Mouse (Mus musculus): Measurements from ENCODE around the gene 2310007B03Rik. TPM values are rescaled to one million over a fixed set of nuclear protein-coding genes. Genes with fewer than 3 reads are reported as not detected.

The 2310007B03Rik gene
- polyA plus RNA-seq, 1 experiment from 2014 or later: not detected

DNA sequence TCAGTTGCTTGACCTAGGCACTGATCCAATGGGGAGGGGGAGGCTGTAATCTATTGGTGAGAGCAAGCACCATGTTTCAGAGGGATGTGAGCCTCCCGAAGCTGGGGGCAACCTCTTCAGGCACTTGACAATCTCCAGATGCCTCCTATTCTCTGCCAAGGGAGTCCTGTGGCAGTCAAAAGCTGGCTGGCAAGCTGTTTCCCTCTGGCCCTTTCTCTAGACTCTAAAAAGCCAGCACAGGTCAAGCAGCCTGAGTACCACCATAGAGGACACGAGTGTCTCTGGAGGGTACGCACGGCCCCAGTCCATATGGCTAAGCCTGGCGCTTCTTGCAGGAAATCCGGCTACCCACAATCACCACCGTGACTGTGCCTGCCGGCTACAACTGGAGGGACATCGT, 16.6 kb downstream of the 2310007B03Rik start:
- Histone ChIP-seq H3K4me1 (ENCODE audit: control insufficient read depth, insufficient read depth, low read length) (no peaks in the 10 kb centered on the region), H3K4me3 (replicated peaks; ENCODE audit: low read depth, low read length) (no peak overlapping the region), H3K9me3 (ENCODE audit: control insufficient read depth, low read length) (no peaks in the 10 kb centered on the region), H3K4me2 (ENCODE audit: low read length) (no peak overlapping the region), H3K27ac (replicated peaks; ENCODE audit: low read depth, low read length) (no peak overlapping the region), H3K27me3 (ENCODE audit: control insufficient read depth, insufficient read depth, low read length) (no peaks in the 10 kb centered on the region), H3K36me3 (ENCODE audit: control insufficient read depth, insufficient read depth, low read length) (no peaks in the 10 kb centered on the region), H3K9ac (replicated peaks; ENCODE audit: low read length) (no peak overlapping the region)
- ATAC-seq (ENCODE audit: low FRiP score, low TSS enrichment) (no peak), DNase-seq (peak; percentile 6)
- WGBS: 75% methylated on average over 9 of the region's 9 CpGs

DNA sequence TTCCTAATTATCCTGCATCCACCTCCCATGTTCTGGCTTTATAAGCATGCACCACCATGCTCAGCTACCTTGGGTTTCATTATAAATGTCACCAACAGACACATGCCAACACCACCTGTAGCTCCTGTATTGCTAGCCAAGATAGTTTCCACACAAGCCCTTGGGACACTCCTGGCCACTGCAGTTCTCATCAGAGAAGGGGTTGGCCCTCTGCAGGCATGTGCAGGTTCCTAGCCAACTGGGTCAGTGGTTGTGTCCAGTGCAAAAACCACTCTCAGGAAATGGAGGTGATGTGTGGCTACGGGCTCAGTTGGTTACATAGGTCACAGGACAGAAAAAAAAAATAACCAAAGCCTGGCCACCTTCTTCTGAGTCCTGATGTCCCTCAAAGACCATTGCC, 17.9 kb downstream of the 2310007B03Rik start:
- DNase-seq: no peak
- H3K9me3 ChIP-seq (ENCODE audit: control insufficient read depth, low read length): no peaks in the 10 kb centered on the region
- H3K4me2 ChIP-seq (ENCODE audit: low read length): no peak overlapping the region
- H3K27me3 ChIP-seq (ENCODE audit: control insufficient read depth, insufficient read depth, low read length): no peaks in the 10 kb centered on the region
- no peaks in the 10 kb centered on the region for H3K4me1 ChIP-seq (ENCODE audit: control insufficient read depth, insufficient read depth, low read length)
- WGBS: 89% methylated on average over 1 of the region's 1 CpGs
- no peak for ATAC-seq (ENCODE audit: low FRiP score, low TSS enrichment)
- H3K36me3 ChIP-seq (ENCODE audit: control insufficient read depth, insufficient read depth, low read length): no peaks in the 10 kb centered on the region
- H3K9ac ChIP-seq (replicated peaks; ENCODE audit: low read length): no peak overlapping the region
- H3K27ac ChIP-seq (replicated peaks; ENCODE audit: low read depth, low read length): no peak overlapping the region
- H3K4me3 ChIP-seq (replicated peaks; ENCODE audit: low read depth, low read length): no peak overlapping the region

DNA sequence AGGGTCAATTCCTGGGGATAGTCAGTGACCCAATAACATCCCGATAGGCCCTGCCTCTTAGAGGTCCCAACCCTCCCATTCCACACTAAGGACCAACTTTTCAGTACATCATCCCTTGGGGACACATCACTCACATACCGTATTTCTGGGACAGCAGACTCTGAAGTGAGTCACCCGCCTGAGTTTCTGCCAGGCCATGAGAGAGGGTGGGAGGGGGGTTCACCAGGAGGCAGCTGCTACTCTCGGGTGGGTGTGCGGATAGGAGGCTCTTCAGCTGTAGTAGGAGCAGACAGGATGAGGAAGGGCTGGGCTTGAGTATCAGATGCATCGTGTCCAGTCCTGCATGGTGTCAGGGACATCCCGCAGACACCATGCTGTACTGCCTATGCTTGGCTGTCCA, 21.0 kb downstream of the 2310007B03Rik start:
- no peaks in the 10 kb centered on the region for H3K4me1 ChIP-seq (ENCODE audit: control insufficient read depth, insufficient read depth, low read length)
- H3K27me3 ChIP-seq (ENCODE audit: control insufficient read depth, insufficient read depth, low read length): no peaks in the 10 kb centered on the region
- no peak overlapping the region for H3K4me2 ChIP-seq (ENCODE audit: low read length)
- no peak overlapping the region for H3K4me3 ChIP-seq (replicated peaks; ENCODE audit: low read depth, low read length)
- no peak for DNase-seq
- no peak overlapping the region for H3K9ac ChIP-seq (replicated peaks; ENCODE audit: low read length)
- no peaks in the 10 kb centered on the region for H3K36me3 ChIP-seq (ENCODE audit: control insufficient read depth, insufficient read depth, low read length)
- 90% methylated on average over 7 of the region's 7 CpGs for WGBS
- no peak overlapping the region for H3K27ac ChIP-seq (replicated peaks; ENCODE audit: low read depth, low read length)
- H3K9me3 ChIP-seq (ENCODE audit: control insufficient read depth, low read length): no peaks in the 10 kb centered on the region
- no peak for ATAC-seq (ENCODE audit: low FRiP score, low TSS enrichment)

DNA sequence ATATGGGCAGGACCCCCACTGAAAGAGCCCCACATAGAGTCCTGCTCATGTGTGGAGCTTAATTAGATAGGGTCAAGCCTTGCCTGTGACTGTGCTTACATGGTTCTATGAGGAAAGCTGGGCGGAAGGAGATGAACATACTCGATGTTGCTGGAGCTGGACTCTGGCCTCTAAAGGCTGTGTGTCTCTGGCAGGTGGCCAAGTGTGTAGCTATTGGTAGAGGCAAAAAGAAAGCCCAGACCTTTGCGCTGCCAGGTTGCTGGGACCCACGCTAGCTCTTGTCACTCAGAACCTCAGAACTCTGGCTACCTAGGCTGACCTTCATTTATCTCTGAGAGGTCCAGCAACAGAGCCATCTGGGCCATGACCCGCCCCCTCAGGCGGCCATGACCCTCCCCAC, 22.2 kb downstream of the 2310007B03Rik start:
- no peak overlapping the region for H3K4me2 ChIP-seq (ENCODE audit: low read length)
- no peaks in the 10 kb centered on the region for H3K9me3 ChIP-seq (ENCODE audit: control insufficient read depth, low read length)
- no peak overlapping the region for H3K4me3 ChIP-seq (replicated peaks; ENCODE audit: low read depth, low read length)
- no peaks in the 10 kb centered on the region for H3K4me1 ChIP-seq (ENCODE audit: control insufficient read depth, insufficient read depth, low read length)
- DNase-seq: no peak
- no peak overlapping the region for H3K9ac ChIP-seq (replicated peaks; ENCODE audit: low read length)
- ATAC-seq (ENCODE audit: low FRiP score, low TSS enrichment): no peak
- WGBS: 85% methylated on average over 6 of the region's 6 CpGs
- H3K36me3 ChIP-seq (ENCODE audit: control insufficient read depth, insufficient read depth, low read length): no peaks in the 10 kb centered on the region
- no peak overlapping the region for H3K27ac ChIP-seq (replicated peaks; ENCODE audit: low read depth, low read length)
- H3K27me3 ChIP-seq (ENCODE audit: control insufficient read depth, insufficient read depth, low read length): no peaks in the 10 kb centered on the region

DNA sequence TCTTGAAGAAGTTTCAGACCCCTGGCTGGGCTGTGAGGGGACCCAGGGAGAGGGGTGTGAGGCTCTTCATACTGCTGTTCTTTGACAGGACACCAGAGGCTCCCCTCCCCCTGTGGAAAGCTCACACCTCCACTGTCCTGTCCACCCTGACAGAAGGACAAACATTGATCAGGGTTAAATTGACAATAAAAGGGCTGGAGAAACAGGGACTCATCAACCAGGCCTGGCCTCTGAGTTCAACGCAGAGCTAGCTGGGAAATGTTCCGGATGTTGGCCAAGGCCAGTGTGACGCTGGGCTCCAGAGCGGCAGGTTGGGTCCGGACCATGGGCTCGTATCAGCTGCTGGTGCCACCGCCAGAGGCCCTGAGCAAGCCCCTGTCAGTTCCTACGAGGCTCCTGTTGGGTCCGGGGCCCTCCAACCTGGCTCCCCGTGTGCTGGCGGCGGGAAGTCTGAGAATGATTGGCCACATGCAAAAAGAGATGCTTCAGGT, 25.7 kb downstream of the 2310007B03Rik start, which contains the start of gene Agxt:
Gene Agxt (plus strand): TSS at position 205 of the 491 bp plus-strand sequence.
- WGBS: 91% methylated on average over 12 of the region's 12 CpGs
- ATAC-seq (ENCODE audit: low FRiP score, low TSS enrichment) (no peak), DNase-seq (no peak)
- Histone ChIP-seq H3K9ac (replicated peaks; ENCODE audit: low read length) (no peak within 1 kb of the TSS), H3K36me3 (ENCODE audit: control insufficient read depth, insufficient read depth, low read length) (no peaks in the 10 kb centered on the region), H3K4me3 (replicated peaks; ENCODE audit: low read depth, low read length) (no peak within 1 kb of the TSS), H3K27me3 (ENCODE audit: control insufficient read depth, insufficient read depth, low read length) (no peaks in the 10 kb centered on the region), H3K4me1 (ENCODE audit: control insufficient read depth, insufficient read depth, low read length) (no peaks in the 10 kb centered on the region), H3K27ac (replicated peaks; ENCODE audit: low read depth, low read length) (no peak within 1 kb of the TSS), H3K9me3 (ENCODE audit: control insufficient read depth, low read length) (no peaks in the 10 kb centered on the region), H3K4me2 (ENCODE audit: low read length) (no peak within 1 kb of the TSS)

DNA sequence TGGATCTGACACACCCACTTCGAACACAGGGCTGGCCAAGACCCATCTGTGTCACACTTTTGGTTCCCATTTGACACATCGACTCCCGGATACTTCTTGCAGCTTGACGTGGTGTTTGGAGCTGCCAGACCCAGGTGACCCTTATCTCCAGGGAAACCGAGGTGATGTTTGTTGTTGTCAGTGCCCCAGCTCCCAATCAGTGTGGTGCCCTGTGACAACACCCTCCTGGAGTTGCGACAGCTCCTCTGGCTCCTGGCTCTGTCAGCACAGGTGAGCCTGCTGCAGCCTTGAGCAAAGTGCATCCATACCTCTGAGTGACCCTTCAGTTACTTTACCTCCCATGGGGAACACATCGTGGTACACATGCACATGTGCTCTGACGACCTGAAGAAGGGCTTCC, 28.1 kb downstream of the 2310007B03Rik start:
- DNase-seq: no peak
- no peaks in the 10 kb centered on the region for H3K4me1 ChIP-seq (ENCODE audit: control insufficient read depth, insufficient read depth, low read length)
- 73% methylated on average over 8 of the region's 8 CpGs for WGBS

DNA sequence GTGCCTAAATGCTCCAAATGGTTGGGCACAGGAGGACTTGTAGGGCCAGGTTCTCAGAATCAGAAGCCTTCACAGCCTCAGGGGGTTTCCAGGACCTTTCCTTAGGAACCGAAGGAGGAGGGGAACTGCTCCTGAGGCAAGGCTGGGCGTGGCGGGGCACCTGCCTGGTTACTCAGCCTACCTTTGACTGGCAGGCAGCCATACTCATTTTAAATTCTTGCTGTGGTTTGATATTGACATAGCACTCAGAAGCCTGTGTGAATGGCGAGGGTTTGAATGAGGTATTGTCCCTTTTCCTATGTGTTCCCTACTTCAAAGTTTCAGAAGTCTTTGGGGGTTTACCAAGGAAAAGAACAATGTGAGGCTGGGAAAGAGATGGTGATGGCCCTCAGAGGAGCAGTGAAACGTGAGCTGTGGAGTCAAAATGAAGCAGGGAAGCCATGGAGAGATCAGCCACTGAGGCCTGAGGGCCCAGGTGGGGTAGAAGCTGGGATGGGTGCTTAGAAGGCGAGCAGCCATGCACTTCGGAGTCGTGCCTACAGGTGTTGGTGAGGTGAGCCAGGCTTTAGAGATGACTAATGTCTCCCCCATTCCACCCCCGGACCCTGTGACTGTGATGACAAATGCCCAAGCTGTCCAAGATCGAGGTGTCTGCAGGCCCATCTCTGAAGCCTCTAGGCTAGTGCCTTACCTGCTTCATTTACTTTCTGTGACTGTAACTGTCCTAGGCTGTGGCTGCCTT, 30.3 kb downstream of the 2310007B03Rik start:
- H3K9ac ChIP-seq (replicated peaks; ENCODE audit: low read length): no peak overlapping the region
- H3K4me2 ChIP-seq (ENCODE audit: low read length): no peak overlapping the region
- DNase-seq (no peak), ATAC-seq (ENCODE audit: low FRiP score, low TSS enrichment) (no peak)
- no peak overlapping the region for H3K27ac ChIP-seq (replicated peaks; ENCODE audit: low read depth, low read length)
- no peaks in the 10 kb centered on the region for H3K9me3 ChIP-seq (ENCODE audit: control insufficient read depth, low read length)
- H3K4me1 ChIP-seq (ENCODE audit: control insufficient read depth, insufficient read depth, low read length): no peaks in the 10 kb centered on the region
- H3K27me3 ChIP-seq (ENCODE audit: control insufficient read depth, insufficient read depth, low read length): no peaks in the 10 kb centered on the region
- WGBS: 77% methylated on average over 10 of the region's 10 CpGs
- no peak overlapping the region for H3K4me3 ChIP-seq (replicated peaks; ENCODE audit: low read depth, low read length)
- no peaks in the 10 kb centered on the region for H3K36me3 ChIP-seq (ENCODE audit: control insufficient read depth, insufficient read depth, low read length)

More for the DNA sequence above, 28.1 kb downstream of the 2310007B03Rik start:
- Histone ChIP-seq H3K4me3 (replicated peaks; ENCODE audit: low read depth, low read length) (no peak overlapping the region), H3K4me2 (ENCODE audit: low read length) (no peak overlapping the region), H3K27ac (replicated peaks; ENCODE audit: low read depth, low read length) (no peak overlapping the region), H3K36me3 (ENCODE audit: control insufficient read depth, insufficient read depth, low read length) (no peaks in the 10 kb centered on the region), H3K9me3 (ENCODE audit: control insufficient read depth, low read length) (no peaks in the 10 kb centered on the region), H3K27me3 (ENCODE audit: control insufficient read depth, insufficient read depth, low read length) (no peaks in the 10 kb centered on the region), H3K9ac (replicated peaks; ENCODE audit: low read length) (no peak overlapping the region)
- no peak for ATAC-seq (ENCODE audit: low FRiP score, low TSS enrichment)

DNA sequence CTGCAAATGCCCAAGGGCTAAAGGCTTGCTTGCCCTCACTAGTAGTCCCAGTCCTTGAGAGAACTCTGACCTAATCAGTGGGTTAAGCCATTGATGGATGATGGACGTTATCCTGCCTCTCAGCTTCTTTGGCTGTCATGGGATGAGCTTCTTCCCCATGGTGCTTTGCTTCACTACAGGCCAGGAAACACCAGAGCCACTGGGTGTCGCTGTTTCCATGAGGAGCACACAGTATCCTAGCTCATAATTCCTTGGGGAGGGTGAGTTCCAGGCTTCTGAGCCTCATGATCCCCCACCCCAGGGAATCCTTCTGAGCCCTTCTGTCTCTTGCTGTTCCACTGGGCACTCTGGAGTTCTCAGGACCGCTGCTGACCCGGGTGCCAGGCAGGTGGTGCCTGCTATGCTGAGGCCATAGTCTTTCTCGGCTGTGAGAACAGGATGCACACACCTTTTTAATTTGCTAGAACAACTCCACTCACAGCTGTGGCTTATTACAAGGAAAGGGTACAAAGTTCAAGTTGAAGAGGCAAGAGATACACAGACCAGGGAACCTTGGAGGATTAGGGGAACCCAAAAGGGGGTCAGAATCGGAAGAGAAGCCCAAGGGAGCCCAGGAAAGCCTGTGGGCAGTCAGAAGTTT, 31.9 kb downstream of the 2310007B03Rik start:
- 29% methylated on average over 6 of the region's 6 CpGs for WGBS
- no peaks in the 10 kb centered on the region for H3K36me3 ChIP-seq (ENCODE audit: control insufficient read depth, insufficient read depth, low read length)
- H3K9ac ChIP-seq (replicated peaks; ENCODE audit: low read length): no peak overlapping the region
- H3K27ac ChIP-seq (replicated peaks; ENCODE audit: low read depth, low read length): no peak overlapping the region
- no peaks in the 10 kb centered on the region for H3K9me3 ChIP-seq (ENCODE audit: control insufficient read depth, low read length)
- ATAC-seq (ENCODE audit: low FRiP score, low TSS enrichment) (no peak), DNase-seq (peak; percentile 72)
- H3K4me3 ChIP-seq (replicated peaks; ENCODE audit: low read depth, low read length): no peak overlapping the region
- no peaks in the 10 kb centered on the region for H3K4me1 ChIP-seq (ENCODE audit: control insufficient read depth, insufficient read depth, low read length)
- H3K4me2 ChIP-seq (ENCODE audit: low read length): no peak overlapping the region
- H3K27me3 ChIP-seq (ENCODE audit: control insufficient read depth, insufficient read depth, low read length): no peaks in the 10 kb centered on the region

DNA sequence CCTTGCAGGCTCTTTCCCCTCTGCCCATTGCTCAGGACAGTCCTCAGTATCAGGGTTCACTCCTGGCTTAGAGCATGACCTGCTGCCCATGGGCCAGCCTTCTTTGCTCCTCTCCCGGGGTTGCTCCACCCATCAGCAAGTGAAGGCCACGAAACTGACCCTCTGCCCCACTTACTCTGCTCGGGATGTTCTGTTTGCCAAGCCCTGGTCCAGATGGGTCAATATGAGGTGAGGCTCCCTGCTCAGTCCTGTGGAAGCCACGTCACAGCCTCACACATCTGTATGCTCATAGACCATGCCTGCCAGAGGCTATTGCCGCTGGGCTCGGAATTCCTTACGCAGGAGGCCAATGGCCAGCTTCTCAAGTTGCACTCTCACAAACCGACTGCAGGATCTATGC, 32.5 kb downstream of the 2310007B03Rik start:
- Histone ChIP-seq H3K27me3 (ENCODE audit: control insufficient read depth, insufficient read depth, low read length) (no peaks in the 10 kb centered on the region), H3K4me1 (ENCODE audit: control insufficient read depth, insufficient read depth, low read length) (no peaks in the 10 kb centered on the region), H3K9ac (replicated peaks; ENCODE audit: low read length) (no peak overlapping the region), H3K36me3 (ENCODE audit: control insufficient read depth, insufficient read depth, low read length) (no peaks in the 10 kb centered on the region), H3K4me2 (ENCODE audit: low read length) (no peak overlapping the region), H3K27ac (replicated peaks; ENCODE audit: low read depth, low read length) (no peak overlapping the region), H3K4me3 (replicated peaks; ENCODE audit: low read depth, low read length) (no peak overlapping the region), H3K9me3 (ENCODE audit: control insufficient read depth, low read length) (no peaks in the 10 kb centered on the region)
- DNase-seq: no peak
- 88% methylated on average over 8 of the region's 8 CpGs for WGBS
- ATAC-seq (ENCODE audit: low FRiP score, low TSS enrichment): no peak
